Mouse (Mus musculus) midbrain, postnatal 0 days (tissue): ENCODE data around the gene Gm49405. TPM values are rescaled to one million over a fixed set of nuclear protein-coding genes. Genes with fewer than 3 reads are reported as not detected.
A peak's percentile ranks its signal among the peaks of the same experiment; 100 is the strongest.

Experiments
- ATAC-seq: fragments of 200-750 bp; cut with Nextera tagmentation; 2 replicates; pipeline ENCODE4 v1.8.0; 2017; ENCODE audit warnings: moderate number of reproducible peaks, mild to moderate bottlenecking, moderate TSS enrichment, moderate library complexity; ENCODE audit not compliant: low FRiP score
- DNase-seq: peaks from one replicate; pipeline ENCODE4 v3.0.0-alpha.2; 2015; ENCODE audit warnings: low spot score
- H3K27ac ChIP-seq: fragments of 300-500 bp; sonication (generic); 2 replicates; pipeline ENCODE4 v1.5.1; 2014; ENCODE audit warnings: low read depth, mild to moderate bottlenecking, low read length, mixed read lengths
- H3K27me3 ChIP-seq: fragments of 300-500 bp; sonication (generic); 2 replicates; pipeline ENCODE4 v1.6.1; 2014; ENCODE audit warnings: low read length, control low read depth, mixed read lengths; ENCODE audit not compliant: insufficient read depth
- H3K36me3 ChIP-seq: fragments of 300-500 bp; sonication (generic); 2 replicates; pipeline ENCODE4 v1.6.1; 2014; ENCODE audit warnings: low read length, control low read depth, mixed read lengths; ENCODE audit not compliant: insufficient read depth
- H3K4me1 ChIP-seq: fragments of 300-500 bp; sonication (generic); 2 replicates; pipeline ENCODE4 v1.6.1; 2014; ENCODE audit warnings: mild to moderate bottlenecking, control low read depth, antibody characterized with exemption, low read length, mixed read lengths; ENCODE audit not compliant: insufficient read depth
- H3K4me2 ChIP-seq: fragments of 300-500 bp; sonication (generic); 2 replicates; pipeline ENCODE4 v1.6.1; 2014; ENCODE audit warnings: low read depth, mild to moderate bottlenecking, low read length, mixed read lengths; ENCODE audit not compliant: poor library complexity, severe bottlenecking
- H3K4me3 ChIP-seq: fragments of 300-500 bp; sonication (generic); 2 replicates; pipeline ENCODE4 v1.5.1; 2014; ENCODE audit warnings: low read depth, mild to moderate bottlenecking, low read length, moderate library complexity
- H3K9ac ChIP-seq: fragments of 300-500 bp; sonication (generic); replicated peaks from 2 replicates; pipeline ENCODE4 v1.6.1; 2014; ENCODE audit warnings: mild to moderate bottlenecking, low read length, moderate library complexity, mixed read lengths; ENCODE audit not compliant: poor library complexity, severe bottlenecking
- H3K9me3 ChIP-seq: fragments of 300-500 bp; sonication (generic); 2 replicates; pipeline ENCODE4 v1.6.1; 2016; ENCODE audit warnings: low read length, control low read depth
- CTCF ChIP-seq: IDR thresholded peaks from 2 replicates; pipeline ENCODE4 v1.5.1; 2016; ENCODE audit warnings: antibody characterized with exemption, mild to moderate bottlenecking
- WGBS: fragments of 180-500 bp; shearing (Covaris S2); extraction: QIAGEN DNeasy Blood & Tissue Kit; methylation state at CpG from one replicate; pipeline ENCODE4 v1.1.7; 2014; 5-methylcytosine and 5-hydroxymethylcytosine counted together
- polyA plus RNA-seq: library from polyadenylated mRNA; unstranded; fragments of >200 nt; fragmentation: Nextera tagmentation; extraction: Ambion mirVana; gene quantifications from 2 replicates; pipeline ENCODE4 v1.2.1, GENCODE M21; 2015
- total RNA-seq: library from RNA; depleted of rRNA; stranded (reverse); fragments of >200 nt; gene quantifications from 2 replicates; pipeline ENCODE4 v1.2.3, GENCODE M21; 2014

Gene Gm49405
- total and polyA plus RNA-seq, 2 experiments from 2014 or later = 3.0 to 4.0 TPM

DNA sequence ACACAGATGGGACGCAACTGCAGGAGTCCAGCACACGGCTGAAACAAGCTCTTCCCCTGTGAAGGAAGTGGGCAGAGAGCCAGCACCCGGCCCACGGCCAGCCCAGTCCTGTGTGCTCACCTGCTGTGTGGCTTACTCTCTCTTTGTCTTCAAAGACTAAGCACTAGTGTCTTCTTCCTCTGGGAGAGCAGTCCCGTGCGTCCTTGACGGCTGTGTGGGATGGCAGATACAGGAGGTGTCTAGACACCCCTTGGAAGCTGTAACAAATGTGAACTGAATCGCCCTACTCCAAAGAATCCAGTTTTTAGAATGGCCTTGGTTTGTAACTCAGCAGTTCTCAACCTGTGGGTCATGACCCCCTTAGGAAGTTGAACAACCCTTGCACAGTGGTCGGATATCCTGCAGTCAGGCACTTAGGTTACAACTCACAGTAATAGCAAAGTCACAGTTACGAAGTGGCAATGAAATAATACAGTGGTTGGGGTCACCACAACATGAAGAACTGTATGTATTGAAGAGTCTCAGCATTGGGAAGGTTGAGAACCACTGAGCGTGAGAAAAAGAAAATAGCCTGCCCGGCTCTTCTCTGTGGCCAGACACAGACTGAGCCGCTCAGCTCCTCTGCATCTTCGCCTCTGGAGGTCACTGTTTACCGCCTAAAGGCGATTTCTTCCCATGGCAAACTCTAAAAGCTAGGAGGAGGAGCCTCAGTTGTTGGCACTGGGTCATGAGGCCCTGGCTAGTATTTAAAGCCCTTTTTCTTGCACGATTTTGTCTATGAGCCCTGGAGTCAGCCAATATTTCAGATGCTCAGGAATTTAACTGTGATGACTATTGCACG lies 18.5 kb downstream of the Gm49405 start:
- 28% methylated on average over 18 of the region's 18 CpGs for WGBS
- Histone ChIP-seq H3K9ac (no peak overlapping the region), H3K36me3 (no peaks in the 10 kb centered on the region), H3K4me3 (no peak overlapping the region), H3K27ac (no peak overlapping the region), H3K4me1 (no peaks in the 10 kb centered on the region), H3K4me2 (no peak overlapping the region), H3K27me3 (no peaks in the 10 kb centered on the region), H3K9me3 (no peaks in the 10 kb centered on the region)
- ATAC-seq (peak; percentile 80), DNase-seq (peak; percentile 93)
- TF ChIP-seq CTCF = peak; percentile 81

DNA sequence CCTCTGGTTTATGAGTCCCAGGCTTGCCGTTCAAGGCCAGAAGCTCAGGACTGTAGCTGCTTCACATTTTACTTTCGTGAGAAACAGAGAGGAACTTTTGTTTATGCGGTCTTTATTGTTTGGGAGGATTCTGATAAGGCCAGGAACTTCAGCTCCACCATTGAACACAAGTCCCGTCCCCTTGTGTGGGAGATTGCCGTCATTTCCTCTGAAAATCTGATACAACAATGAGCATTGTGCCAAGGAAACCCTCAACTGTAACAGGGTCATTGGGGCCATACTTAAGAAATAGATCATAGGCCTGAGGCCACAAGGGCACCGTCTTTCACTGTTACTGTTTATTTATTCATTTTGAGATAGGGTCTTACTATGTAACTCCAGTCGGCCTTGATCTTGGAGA lies 22.8 kb downstream of the Gm49405 start:
- 82% methylated on average over 7 of the region's 7 CpGs for WGBS
- DNase-seq (no peak), ATAC-seq (no peak)
- Histone ChIP-seq H3K4me3 (no peak overlapping the region), H3K9me3 (no peaks in the 10 kb centered on the region), H3K27ac (no peak overlapping the region), H3K4me2 (no peak overlapping the region), H3K36me3 (no peaks in the 10 kb centered on the region), H3K4me1 (no peaks in the 10 kb centered on the region), H3K27me3 (no peaks in the 10 kb centered on the region), H3K9ac (no peak overlapping the region)
- TF ChIP-seq CTCF = no peak

DNA sequence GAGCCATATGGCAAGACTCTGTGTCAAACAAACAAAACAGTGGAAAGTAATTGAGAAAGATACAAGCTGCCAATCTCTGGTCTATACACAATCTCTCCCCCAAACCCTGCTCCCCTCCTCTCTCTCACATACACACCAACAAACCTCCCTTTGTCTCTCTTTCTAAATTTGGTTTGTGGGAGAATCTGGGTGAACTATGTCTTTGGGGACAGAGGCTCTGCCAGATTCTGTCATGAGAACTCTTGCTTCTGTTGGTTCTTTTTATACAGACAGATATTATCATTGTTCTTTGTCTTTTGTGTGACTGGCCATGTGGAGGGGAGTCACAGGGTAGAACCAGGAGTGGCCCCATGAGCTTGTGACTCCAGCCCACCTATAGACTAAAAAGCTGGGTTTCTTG lies 27.1 kb downstream of the Gm49405 start:
- no peak for DNase-seq
- H3K27me3 ChIP-seq = no peaks in the 10 kb centered on the region
- no peak overlapping the region for H3K4me3 ChIP-seq
- H3K9me3 ChIP-seq = no peaks in the 10 kb centered on the region
- no peak overlapping the region for H3K4me2 ChIP-seq
- H3K4me1 ChIP-seq = no peaks in the 10 kb centered on the region
- H3K27ac ChIP-seq = no peak overlapping the region
- no peaks in the 10 kb centered on the region for H3K36me3 ChIP-seq
- TF ChIP-seq CTCF = no peak
- no peak overlapping the region for H3K9ac ChIP-seq
- ATAC-seq = no peak

GRCm38 (mm10) chr19:4032668-4033067 lies 32.2 kb downstream of the Gm49405 start:
- no peak for TF ChIP-seq CTCF
- DNase-seq = no peak
- WGBS = 45% methylated on average over 7 of the region's 7 CpGs
- no peak for ATAC-seq
- H3K4me3 ChIP-seq = no peak overlapping the region
- H3K27ac ChIP-seq = no peak overlapping the region
- H3K4me2 ChIP-seq = no peak overlapping the region
- H3K9me3 ChIP-seq = no peaks in the 10 kb centered on the region
- no peak overlapping the region for H3K9ac ChIP-seq
- no peaks in the 10 kb centered on the region for H3K27me3 ChIP-seq
- H3K4me1 ChIP-seq = no peaks in the 10 kb centered on the region; the same call in 1 of the 2 replicates
- H3K36me3 ChIP-seq = peaks cover 2% of the 10 kb centered on the region; the same call in 1 of the 2 replicates

- Histone ChIP-seq H3K4me3 (no peak overlapping the region), H3K27me3 (no peaks in the 10 kb centered on the region), H3K9me3 (no peaks in the 10 kb centered on the region), H3K36me3 (peaks cover 2% of the 10 kb centered on the region; the same call in 1 of the 2 replicates), H3K9ac (no peak overlapping the region), H3K27ac (no peak overlapping the region), H3K4me1 (peaks cover 2% of the 10 kb centered on the region; the same call in 1 of the 2 replicates), H3K4me2 (no peak overlapping the region)
- DNase-seq = no peak
- WGBS = 88% methylated on average over 3 of the region's 3 CpGs
- no peak for TF ChIP-seq CTCF
- ATAC-seq = no peak
Measured at GRCm38 (mm10) chr19:4033298-4033697, 32.9 kb downstream of the Gm49405 start.

- TF ChIP-seq CTCF = no peak
- Histone ChIP-seq H3K4me3 (no peak overlapping the region), H3K36me3 (peaks cover 2% of the 10 kb centered on the region; the same call in 1 of the 2 replicates), H3K4me2 (no peak overlapping the region), H3K27ac (no peak overlapping the region), H3K9ac (no peak overlapping the region), H3K27me3 (no peaks in the 10 kb centered on the region), H3K4me1 (peaks cover 4% of the 10 kb centered on the region; the same call in 1 of the 2 replicates), H3K9me3 (no peaks in the 10 kb centered on the region)
- ATAC-seq (no peak), DNase-seq (no peak)
- 46% methylated on average over 5 of the region's 5 CpGs for WGBS
Measured at GRCm38 (mm10) chr19:4033742-4034141, 33.3 kb downstream of the Gm49405 start.
